Mouse (Mus musculus): Measurements from ENCODE around the gene Prpsap1.
"Not testable (repeated sequence)": the region's sequence is repeated elsewhere in the genome, so short reads cannot be mapped to it uniquely, and the experiment has no call there.

The Prpsap1 gene

GRCm38 (mm10) chr11:116429862-116430613 lies 64.0 kb downstream of the Prpsap1 start:
- DNase-seq (ENCODE audit: low read depth, low spot score) = no peak

- DNase-seq (ENCODE audit: low read depth, low spot score) = no peak
These were observed 64.8 kb downstream of the Prpsap1 start for GRCm38 (mm10) chr11:116428872-116429859.

GRCm38 (mm10) chr11:116426852-116427575 lies 67.0 kb downstream of the Prpsap1 start:
- DNase-seq (ENCODE audit: low read depth, low spot score) = no peak

GRCm38 (mm10) chr11:116426328-116426727 lies 67.7 kb downstream of the Prpsap1 start:
- not testable (repeated sequence) for DNase-seq (ENCODE audit: low read depth, low spot score)

- no peak for DNase-seq (ENCODE audit: low read depth, low spot score)
These were observed 69.2 kb downstream of the Prpsap1 start for GRCm38 (mm10) chr11:116424621-116425407.

- DNase-seq (ENCODE audit: low read depth, low spot score) = no peak
These were observed 70.0 kb downstream of the Prpsap1 start for GRCm38 (mm10) chr11:116423782-116424620.

- no peak for DNase-seq (ENCODE audit: low read depth, low spot score)
These were observed 70.8 kb downstream of the Prpsap1 start for GRCm38 (mm10) chr11:116423214-116423613.

- DNase-seq (ENCODE audit: low read depth, low spot score) = no peak
These were observed 71.4 kb downstream of the Prpsap1 start for GRCm38 (mm10) chr11:116422562-116422961.

- DNase-seq (ENCODE audit: low read depth, low spot score) = no peak
These were observed 72.9 kb downstream of the Prpsap1 start for GRCm38 (mm10) chr11:116421102-116421501.

All from brain, embryonic 18.5 days (tissue).